Mouse (Mus musculus) CD8-positive naive resting alpha-beta T cell, adult 2 months (primary cell): ENCODE data around the gene Aspm.

ENCODE experiments used
- DNase-seq, 2 experiments: peaks; one replicate each; pipeline ENCODE4 v3.0.0; 2022; ENCODE audit warnings: low read depth in 2 of 2, low spot score in 2 of 2

The Aspm gene

DNA sequence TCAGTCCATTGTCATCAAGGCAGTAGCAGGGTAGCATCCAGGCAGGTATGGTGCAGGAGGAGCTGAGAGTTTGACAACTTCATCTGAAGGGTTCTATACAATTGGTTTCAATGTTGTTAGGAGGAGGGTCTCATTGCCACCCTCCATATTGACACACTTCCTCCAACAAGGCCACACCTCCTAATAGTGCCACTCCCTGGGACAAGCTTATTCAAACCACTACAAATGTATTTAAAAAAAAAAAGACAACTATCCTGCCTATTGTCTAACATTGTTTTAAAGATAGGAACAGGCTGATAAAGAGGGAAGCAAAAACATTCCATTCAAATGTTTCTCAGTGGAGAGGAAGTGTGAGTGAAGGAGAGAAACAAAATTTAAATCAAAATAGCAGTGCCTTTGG lies 45.2 kb downstream of the Aspm start:
- no peak for DNase-seq

GRCm38 (mm10) chr1:139501258-139501752 lies 46.7 kb downstream of the Aspm start, which contains the start of gene F13b:
TSS of gene F13b (plus strand) at chr1:139501702.
- no peak for DNase-seq

DNA sequence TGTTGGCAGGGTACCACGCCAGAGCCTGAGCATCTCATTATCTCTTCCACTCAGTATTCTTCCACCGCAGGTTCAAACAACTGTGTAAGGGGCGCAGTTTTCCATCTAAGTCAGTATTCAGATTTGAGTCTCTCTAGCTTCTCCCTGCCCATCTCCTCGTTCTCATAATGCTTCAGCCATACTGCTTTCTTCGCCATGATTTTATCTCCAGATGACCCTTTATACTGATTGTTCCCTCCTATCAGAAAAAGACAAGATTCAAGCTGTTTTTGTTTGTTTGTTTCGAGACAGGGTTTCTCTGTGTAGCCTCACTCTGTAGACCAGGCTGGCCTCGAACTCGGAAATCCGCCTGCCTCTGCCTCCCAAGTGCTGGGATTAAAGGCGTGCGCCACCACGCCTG lies 60.0 kb downstream of the Aspm start:
- DNase-seq = no peak
